Mouse (Mus musculus): Measurements from ENCODE around the gene Cyfip2.

DNA sequence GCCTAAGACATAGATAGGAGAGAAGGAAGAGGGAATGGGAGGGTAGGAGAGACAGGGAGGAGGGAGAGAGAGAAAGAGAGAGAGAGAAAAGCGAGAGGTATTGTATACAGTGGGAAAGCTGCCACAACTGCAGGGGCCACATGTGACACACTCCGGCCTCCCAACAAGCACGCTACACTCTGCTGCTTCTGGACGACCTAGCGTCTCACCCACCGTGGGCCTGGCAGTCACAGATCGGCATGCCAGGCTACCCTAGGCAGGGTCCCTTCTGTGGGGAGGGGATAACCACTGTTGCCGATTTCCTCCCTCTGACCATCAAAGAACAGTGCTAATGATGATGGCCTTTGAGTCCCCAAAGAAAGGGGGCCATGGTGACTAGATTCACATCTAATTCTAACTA, 53.9 kb downstream of the Cyfip2 start:
- TF ChIP-seq CTCF (IDR thresholded peaks at IDR 0.05) (no peak), EP300 (IDR thresholded peaks at IDR 0.05) (no peak)
